Mouse (Mus musculus): ENCODE results near the gene Myl7. TPM values are rescaled to one million over a fixed set of nuclear protein-coding genes. Genes with fewer than 3 reads are reported as not detected.

The Myl7 gene
- polyA plus RNA-seq, 1 experiment: 0.43 TPM

- no peaks in the 10 kb centered on the region for H3K36me3 ChIP-seq (ENCODE audit: control insufficient read depth, insufficient read depth, low read length)
- H3K27ac ChIP-seq (ENCODE audit: control insufficient read depth, insufficient read depth, low read depth, low read length): peak overlapping the region; percentile 88
- TF ChIP-seq CTCF (IDR thresholded peaks at IDR 0.05; ENCODE audit: control insufficient read depth, insufficient read depth, insufficient replicate concordance, low read depth, low read length) (no peak), POLR2A (IDR thresholded peaks at IDR 0.05; ENCODE audit: control insufficient read depth, low read depth, low read length) (no peak)
- peak overlapping the region; percentile 97 for H3K4me3 ChIP-seq (ENCODE audit: control insufficient read depth, low read depth, low read length)
- peaks cover 9% of the 10 kb centered on the region for H3K4me1 ChIP-seq (ENCODE audit: control insufficient read depth, insufficient read depth, low read length)
- H3K27me3 ChIP-seq (ENCODE audit: control insufficient read depth, insufficient read depth, low read length): no peaks in the 10 kb centered on the region
Observed at GRCm38 (mm10) chr11:5878661-5879060, 19.9 kb downstream of the Myl7 start.

GRCm38 (mm10) chr11:5877921-5878526 is 20.6 kb downstream of the Myl7 start, which contains the start of gene Pold2:
TSS of gene Pold2 (minus strand) at chr11:5878292.
- peak within 1 kb of the TSS; percentile 97 for H3K4me3 ChIP-seq (ENCODE audit: control insufficient read depth, low read depth, low read length)
- H3K36me3 ChIP-seq (ENCODE audit: control insufficient read depth, insufficient read depth, low read length): no peaks in the 10 kb centered on the region
- H3K27ac ChIP-seq (ENCODE audit: control insufficient read depth, insufficient read depth, low read depth, low read length): peak within 1 kb of the TSS; percentile 88
- H3K4me1 ChIP-seq (ENCODE audit: control insufficient read depth, insufficient read depth, low read length): peaks cover 9% of the 10 kb centered on the region
- no peaks in the 10 kb centered on the region for H3K27me3 ChIP-seq (ENCODE audit: control insufficient read depth, insufficient read depth, low read length)
- TF ChIP-seq CTCF (IDR thresholded peaks at IDR 0.05; ENCODE audit: control insufficient read depth, insufficient read depth, insufficient replicate concordance, low read depth, low read length) (no peak), POLR2A (IDR thresholded peaks at IDR 0.05; ENCODE audit: control insufficient read depth, low read depth, low read length) (peak; percentile 83)

- peak overlapping the region; percentile 26; the same call in 1 of the 2 replicates for H3K4me3 ChIP-seq (ENCODE audit: control insufficient read depth, low read depth, low read length)
- no peaks in the 10 kb centered on the region; the same call in 1 of the 2 replicates for H3K36me3 ChIP-seq (ENCODE audit: control insufficient read depth, insufficient read depth, low read length)
- no peak overlapping the region for H3K27ac ChIP-seq (ENCODE audit: control insufficient read depth, insufficient read depth, low read depth, low read length)
- H3K4me1 ChIP-seq (ENCODE audit: control insufficient read depth, insufficient read depth, low read length): peaks cover 9% of the 10 kb centered on the region
- TF ChIP-seq CTCF (IDR thresholded peaks at IDR 0.05; ENCODE audit: control insufficient read depth, insufficient read depth, insufficient replicate concordance, low read depth, low read length) (no peak), POLR2A (IDR thresholded peaks at IDR 0.05; ENCODE audit: control insufficient read depth, low read depth, low read length) (no peak)
- no peaks in the 10 kb centered on the region for H3K27me3 ChIP-seq (ENCODE audit: control insufficient read depth, insufficient read depth, low read length)
Observed at GRCm38 (mm10) chr11:5877421-5877820, 21.2 kb downstream of the Myl7 start.

GRCm38 (mm10) chr11:5873192-5873591 is 25.4 kb downstream of the Myl7 start:
- TF ChIP-seq POLR2A (IDR thresholded peaks at IDR 0.05; ENCODE audit: control insufficient read depth, low read depth, low read length): no peak
- TF ChIP-seq CTCF (IDR thresholded peaks at IDR 0.05; ENCODE audit: control insufficient read depth, insufficient read depth, insufficient replicate concordance, low read depth, low read length): no peak
- H3K4me1 ChIP-seq (ENCODE audit: control insufficient read depth, insufficient read depth, low read length): peaks cover 5% of the 10 kb centered on the region
- H3K36me3 ChIP-seq (ENCODE audit: control insufficient read depth, insufficient read depth, low read length): peaks cover 1% of the 10 kb centered on the region
- H3K4me3 ChIP-seq (ENCODE audit: control insufficient read depth, low read depth, low read length): no peak overlapping the region
- no peaks in the 10 kb centered on the region for H3K27me3 ChIP-seq (ENCODE audit: control insufficient read depth, insufficient read depth, low read length)
- no peak overlapping the region for H3K27ac ChIP-seq (ENCODE audit: control insufficient read depth, insufficient read depth, low read depth, low read length)

- Histone ChIP-seq H3K4me1 (ENCODE audit: control insufficient read depth, insufficient read depth, low read length) (0 out of 2 replicates have a peak, but pooled peaks cover 2% of the 10 kb centered on the region), H3K4me3 (ENCODE audit: control insufficient read depth, low read depth, low read length) (no peak overlapping the region), H3K27ac (ENCODE audit: control insufficient read depth, insufficient read depth, low read depth, low read length) (no peak overlapping the region), H3K36me3 (ENCODE audit: control insufficient read depth, insufficient read depth, low read length) (peaks cover 1% of the 10 kb centered on the region), H3K27me3 (ENCODE audit: control insufficient read depth, insufficient read depth, low read length) (no peaks in the 10 kb centered on the region)
- TF ChIP-seq POLR2A (IDR thresholded peaks at IDR 0.05; ENCODE audit: control insufficient read depth, low read depth, low read length): no peak
- no peak for TF ChIP-seq CTCF (IDR thresholded peaks at IDR 0.05; ENCODE audit: control insufficient read depth, insufficient read depth, insufficient replicate concordance, low read depth, low read length)
Observed at GRCm38 (mm10) chr11:5872707-5873106, 25.9 kb downstream of the Myl7 start.

GRCm38 (mm10) chr11:5870069-5870468 is 28.5 kb downstream of the Myl7 start:
- Histone ChIP-seq H3K27ac (ENCODE audit: control insufficient read depth, insufficient read depth, low read depth, low read length) (no peak overlapping the region), H3K4me1 (ENCODE audit: control insufficient read depth, insufficient read depth, low read length) (no peaks in the 10 kb centered on the region), H3K4me3 (ENCODE audit: control insufficient read depth, low read depth, low read length) (no peak overlapping the region), H3K27me3 (ENCODE audit: control insufficient read depth, insufficient read depth, low read length) (no peaks in the 10 kb centered on the region), H3K36me3 (ENCODE audit: control insufficient read depth, insufficient read depth, low read length) (peaks cover 1% of the 10 kb centered on the region)
- TF ChIP-seq CTCF (IDR thresholded peaks at IDR 0.05; ENCODE audit: control insufficient read depth, insufficient read depth, insufficient replicate concordance, low read depth, low read length): no peak
- no peak for TF ChIP-seq POLR2A (IDR thresholded peaks at IDR 0.05; ENCODE audit: control insufficient read depth, low read depth, low read length)

GRCm38 (mm10) chr11:5869331-5869730 is 29.3 kb downstream of the Myl7 start:
- H3K36me3 ChIP-seq (ENCODE audit: control insufficient read depth, insufficient read depth, low read length): peaks cover 1% of the 10 kb centered on the region
- H3K4me1 ChIP-seq (ENCODE audit: control insufficient read depth, insufficient read depth, low read length): no peaks in the 10 kb centered on the region
- no peak overlapping the region for H3K27ac ChIP-seq (ENCODE audit: control insufficient read depth, insufficient read depth, low read depth, low read length)
- TF ChIP-seq POLR2A (IDR thresholded peaks at IDR 0.05; ENCODE audit: control insufficient read depth, low read depth, low read length): no peak
- no peak for TF ChIP-seq CTCF (IDR thresholded peaks at IDR 0.05; ENCODE audit: control insufficient read depth, insufficient read depth, insufficient replicate concordance, low read depth, low read length)
- H3K27me3 ChIP-seq (ENCODE audit: control insufficient read depth, insufficient read depth, low read length): no peaks in the 10 kb centered on the region
- H3K4me3 ChIP-seq (ENCODE audit: control insufficient read depth, low read depth, low read length): no peak overlapping the region

All from testis, adult 2 months (tissue).